Mouse (Mus musculus): ENCODE measurements around the gene Gusb. TPM values are rescaled to one million over a fixed set of nuclear protein-coding genes. Genes with fewer than 3 reads are reported as not detected.

Gene Gusb
- polyA plus RNA-seq, 1 experiment: 20.2 TPM

DNA sequence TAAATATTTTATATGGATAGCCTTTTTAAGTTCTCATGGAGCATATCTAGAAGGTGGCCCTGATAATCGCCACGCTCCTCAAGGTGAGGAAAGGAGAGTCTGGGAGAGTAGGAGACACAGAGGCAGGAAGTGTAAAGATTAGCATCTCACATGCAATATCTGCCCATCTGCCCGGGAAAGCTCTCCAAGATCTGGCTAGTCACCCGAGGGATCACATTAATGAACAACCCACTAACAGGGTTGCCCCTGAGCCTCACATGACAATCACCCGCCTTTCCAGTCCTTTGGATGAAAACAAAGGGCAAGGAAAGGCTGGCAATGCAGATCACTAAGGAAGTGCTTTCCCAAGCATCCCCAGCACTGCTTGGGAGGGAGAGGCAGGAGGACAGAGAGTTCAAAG lies 24.3 kb upstream of the Gusb start:
- Histone ChIP-seq H3K4me3 (ENCODE audit: insufficient read depth, low read length) (no peak overlapping the region), H3K4me1 (ENCODE audit: control insufficient read depth, insufficient read depth, low read length) (peaks cover 3% of the 10 kb centered on the region; the same call in 1 of the 2 replicates), H3K27ac (ENCODE audit: insufficient read depth, low read length) (no peak overlapping the region)
- no peak for TF ChIP-seq POLR2A (IDR thresholded peaks at IDR 0.05; ENCODE audit: extremely low read depth, insufficient read depth, low read length)
- no peak for TF ChIP-seq CTCF (IDR thresholded peaks at IDR 0.05; ENCODE audit: extremely low read depth, insufficient read depth, low read length)

DNA sequence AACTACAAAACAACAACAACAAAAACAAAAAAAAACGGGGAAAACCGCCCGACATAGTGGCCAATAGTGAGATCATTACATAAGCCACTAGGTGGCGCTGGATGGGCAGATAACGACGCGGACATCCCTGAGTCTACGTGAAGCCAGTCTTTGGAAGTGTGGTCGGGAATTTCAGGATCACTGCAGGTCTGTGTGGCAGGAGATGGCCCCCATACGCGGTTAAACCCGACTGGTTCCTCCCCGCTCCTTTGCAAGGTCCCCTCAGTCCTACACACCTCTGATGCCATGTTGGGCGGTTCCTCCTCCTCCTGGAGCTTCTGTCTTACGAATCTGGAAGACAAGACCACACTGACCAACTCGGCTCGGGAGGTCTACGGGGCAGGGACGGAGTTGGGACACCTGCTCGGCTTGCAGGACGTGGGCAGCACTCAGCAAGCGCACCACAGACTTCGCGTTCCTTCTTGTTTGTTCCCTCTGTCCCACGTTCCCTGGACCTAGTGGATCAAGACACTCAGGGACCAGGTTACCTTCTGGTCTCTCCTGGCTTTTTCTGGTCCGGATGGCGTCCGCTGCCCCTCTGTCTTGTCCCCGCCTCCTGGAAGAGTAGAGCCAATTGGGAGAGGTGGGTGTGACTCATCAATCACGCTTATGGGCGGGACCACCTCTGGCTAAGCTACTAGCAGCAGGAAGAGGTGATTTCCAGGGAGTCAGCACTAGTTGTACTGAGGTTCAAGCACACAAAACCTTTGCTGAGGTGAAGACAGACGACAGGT lies 21.1 kb upstream of the Gusb start:
- TF ChIP-seq CTCF (IDR thresholded peaks at IDR 0.05; ENCODE audit: extremely low read depth, insufficient read depth, low read length) (peak; percentile 81), POLR2A (IDR thresholded peaks at IDR 0.05; ENCODE audit: extremely low read depth, insufficient read depth, low read length) (no peak; the same call in 1 of the 2 replicates)
- H3K27ac ChIP-seq (ENCODE audit: insufficient read depth, low read length): no peak overlapping the region
- peak overlapping the region; percentile 69 for H3K4me3 ChIP-seq (ENCODE audit: insufficient read depth, low read length)
- H3K4me1 ChIP-seq (ENCODE audit: control insufficient read depth, insufficient read depth, low read length): peaks cover 1% of the 10 kb centered on the region; the same call in 1 of the 2 replicates

DNA sequence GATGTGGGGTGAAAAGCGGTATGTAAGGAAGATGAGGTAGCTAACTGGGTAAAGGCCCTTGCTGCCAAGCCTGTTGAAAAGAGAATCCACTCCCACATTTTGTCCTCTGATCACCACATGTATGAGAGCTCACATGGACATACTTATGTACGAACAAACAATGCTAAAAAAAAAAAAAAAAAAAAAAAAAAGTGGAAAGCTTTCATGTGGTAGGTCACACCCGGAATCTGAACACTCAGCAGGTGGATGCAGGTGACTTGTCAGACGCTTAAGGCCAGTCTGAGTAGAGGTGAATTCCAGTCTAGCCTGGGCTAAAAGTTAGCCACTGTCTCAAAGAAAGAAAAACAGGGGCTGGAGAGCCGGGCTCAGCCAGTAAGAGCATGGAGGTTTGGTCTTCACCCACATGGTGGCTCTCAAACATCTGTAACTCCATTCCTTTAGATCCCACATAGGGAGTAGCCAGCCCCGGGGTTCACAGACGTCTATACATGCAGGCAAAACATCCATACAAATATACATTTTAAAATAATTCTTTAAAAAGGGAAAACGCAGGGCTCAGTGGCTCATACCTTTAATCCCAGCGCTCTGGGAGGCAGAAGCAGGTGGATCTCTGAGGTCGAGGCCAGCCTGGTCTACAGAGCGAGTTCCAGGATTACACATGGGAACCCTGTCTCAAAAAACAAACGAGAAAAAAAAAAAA lies 20.4 kb upstream of the Gusb start:
- H3K27ac ChIP-seq (ENCODE audit: insufficient read depth, low read length): no peak overlapping the region
- H3K4me1 ChIP-seq (ENCODE audit: control insufficient read depth, insufficient read depth, low read length): no peaks in the 10 kb centered on the region
- no peak for TF ChIP-seq CTCF (IDR thresholded peaks at IDR 0.05; ENCODE audit: extremely low read depth, insufficient read depth, low read length)
- TF ChIP-seq POLR2A (IDR thresholded peaks at IDR 0.05; ENCODE audit: extremely low read depth, insufficient read depth, low read length): no peak
- H3K4me3 ChIP-seq (ENCODE audit: insufficient read depth, low read length): peak overlapping the region; percentile 69; the same call in 1 of the 2 replicates

DNA sequence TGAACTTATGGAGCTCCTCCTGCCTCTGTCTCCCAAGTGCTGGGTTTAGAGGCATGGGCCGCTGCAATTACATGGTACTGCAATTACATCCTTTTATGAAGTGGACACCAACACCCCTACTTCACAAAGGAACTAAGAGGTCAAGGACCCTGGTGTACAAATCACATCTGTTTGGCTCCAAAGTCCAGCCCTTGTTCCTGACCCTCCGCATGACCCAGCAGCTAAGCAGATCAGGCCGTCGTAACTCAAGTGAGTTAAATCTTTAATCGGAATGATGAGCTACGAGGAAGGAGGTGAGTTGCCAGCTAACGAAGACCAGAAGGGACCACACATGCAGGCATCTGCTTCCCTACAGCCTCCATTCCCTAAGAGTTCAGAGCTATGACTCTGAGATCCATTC lies 19.5 kb upstream of the Gusb start:
- no peak overlapping the region for H3K27ac ChIP-seq (ENCODE audit: insufficient read depth, low read length)
- TF ChIP-seq CTCF (IDR thresholded peaks at IDR 0.05; ENCODE audit: extremely low read depth, insufficient read depth, low read length): no peak
- TF ChIP-seq POLR2A (IDR thresholded peaks at IDR 0.05; ENCODE audit: extremely low read depth, insufficient read depth, low read length): no peak
- no peak overlapping the region for H3K4me3 ChIP-seq (ENCODE audit: insufficient read depth, low read length)
- no peaks in the 10 kb centered on the region for H3K4me1 ChIP-seq (ENCODE audit: control insufficient read depth, insufficient read depth, low read length)

DNA sequence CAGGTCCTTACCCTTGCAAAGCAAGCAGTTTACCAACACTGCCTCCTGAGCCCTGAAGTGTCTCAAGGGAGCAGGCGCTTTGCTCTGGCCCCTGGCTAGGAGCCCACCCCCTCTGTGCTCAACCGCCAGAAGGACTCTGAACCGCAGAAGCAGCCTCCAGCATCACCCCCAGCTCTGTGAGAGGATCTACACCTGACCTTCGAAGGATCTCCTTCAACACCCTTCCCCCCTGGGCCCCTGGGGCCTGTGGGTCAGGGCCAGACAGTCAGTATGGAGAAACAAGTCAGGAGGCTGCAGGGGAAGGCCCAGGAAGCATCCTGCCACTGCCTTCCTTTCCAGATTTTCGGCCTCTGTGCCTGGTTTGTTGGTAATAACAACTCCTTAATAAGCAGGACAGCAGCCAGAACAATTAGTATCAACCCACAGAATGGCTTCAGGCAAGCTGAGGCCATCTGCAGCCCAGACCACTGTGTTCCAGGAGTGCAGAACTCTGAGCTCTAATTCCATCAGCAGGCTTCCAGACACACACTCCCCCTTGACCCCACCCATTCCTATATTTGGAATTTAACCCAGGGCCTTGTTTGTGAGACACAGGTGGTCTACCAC lies 18.6 kb upstream of the Gusb start:
- no peak overlapping the region for H3K4me3 ChIP-seq (ENCODE audit: insufficient read depth, low read length)
- no peaks in the 10 kb centered on the region for H3K4me1 ChIP-seq (ENCODE audit: control insufficient read depth, insufficient read depth, low read length)
- no peak overlapping the region for H3K27ac ChIP-seq (ENCODE audit: insufficient read depth, low read length)
- TF ChIP-seq CTCF (IDR thresholded peaks at IDR 0.05; ENCODE audit: extremely low read depth, insufficient read depth, low read length) (no peak), POLR2A (IDR thresholded peaks at IDR 0.05; ENCODE audit: extremely low read depth, insufficient read depth, low read length) (no peak)

DNA sequence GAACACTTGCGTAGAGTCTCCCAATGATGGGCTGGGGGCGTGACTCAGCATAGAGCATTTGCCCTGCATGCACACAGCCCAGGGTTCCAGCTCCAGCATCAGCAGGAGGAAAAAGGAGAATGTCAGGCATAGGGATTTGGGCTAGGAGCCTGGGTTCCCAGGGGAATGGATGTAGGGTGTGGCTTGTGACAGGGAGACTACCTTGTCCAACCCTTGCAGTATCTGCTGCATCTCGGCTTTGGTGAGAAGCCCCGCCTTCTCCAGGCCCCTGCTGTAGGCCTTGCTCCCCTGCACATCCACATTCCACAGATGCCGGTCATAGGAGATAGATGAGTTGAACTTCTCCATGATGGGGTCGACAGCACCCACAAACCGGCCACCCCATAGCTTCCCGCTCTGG lies 16.6 kb upstream of the Gusb start:
- H3K4me3 ChIP-seq (ENCODE audit: insufficient read depth, low read length): no peak overlapping the region
- H3K27ac ChIP-seq (ENCODE audit: insufficient read depth, low read length): no peak overlapping the region
- TF ChIP-seq CTCF (IDR thresholded peaks at IDR 0.05; ENCODE audit: extremely low read depth, insufficient read depth, low read length): no peak
- no peaks in the 10 kb centered on the region for H3K4me1 ChIP-seq (ENCODE audit: control insufficient read depth, insufficient read depth, low read length)

DNA sequence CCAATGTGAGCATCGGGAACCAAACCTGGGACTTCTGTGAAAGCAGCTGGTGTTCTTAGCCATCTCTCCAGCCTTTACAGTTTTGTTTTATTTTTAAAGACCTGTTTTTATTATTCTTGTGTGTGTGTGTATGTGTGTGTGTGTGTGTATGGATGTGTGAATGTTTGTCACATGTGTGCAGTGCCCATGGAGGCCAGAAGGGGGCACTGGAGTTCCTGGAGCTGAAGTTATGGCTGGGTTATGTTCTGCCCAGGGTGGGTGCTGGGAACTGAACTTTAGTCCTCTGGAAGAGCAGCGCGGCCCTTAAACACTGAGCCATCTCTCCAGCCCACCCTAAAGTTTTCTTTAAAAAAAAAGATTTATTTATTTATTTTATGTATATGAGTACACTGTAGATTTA lies 12.3 kb upstream of the Gusb start:
- TF ChIP-seq POLR2A (IDR thresholded peaks at IDR 0.05; ENCODE audit: extremely low read depth, insufficient read depth, low read length) (no peak), CTCF (IDR thresholded peaks at IDR 0.05; ENCODE audit: extremely low read depth, insufficient read depth, low read length) (no peak)
- no peaks in the 10 kb centered on the region for H3K4me1 ChIP-seq (ENCODE audit: control insufficient read depth, insufficient read depth, low read length)
- no peak overlapping the region for H3K4me3 ChIP-seq (ENCODE audit: insufficient read depth, low read length)
- H3K27ac ChIP-seq (ENCODE audit: insufficient read depth, low read length): no peak overlapping the region

DNA sequence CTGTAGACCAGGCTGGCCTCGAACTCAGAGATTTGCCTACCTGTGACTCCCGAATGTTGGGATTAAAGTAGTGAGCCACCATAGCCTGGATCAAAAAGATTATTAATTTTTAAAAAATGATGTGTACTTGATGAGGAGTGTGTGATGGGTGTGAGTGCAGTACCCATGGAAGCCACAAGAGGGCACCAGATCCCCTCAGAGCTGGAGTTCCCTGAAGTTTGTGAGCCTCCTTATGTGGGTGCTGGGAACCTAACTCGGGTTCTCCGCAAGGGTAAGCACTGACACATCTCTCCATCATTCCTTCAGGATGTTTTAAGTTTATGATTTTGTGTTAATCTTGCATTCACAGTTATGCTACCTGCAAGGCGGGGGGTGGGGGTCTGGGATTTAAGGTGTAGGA lies 8.1 kb upstream of the Gusb start:
- no peak overlapping the region for H3K4me3 ChIP-seq (ENCODE audit: insufficient read depth, low read length)
- no peaks in the 10 kb centered on the region for H3K4me1 ChIP-seq (ENCODE audit: control insufficient read depth, insufficient read depth, low read length)
- TF ChIP-seq POLR2A (IDR thresholded peaks at IDR 0.05; ENCODE audit: extremely low read depth, insufficient read depth, low read length) (no peak), CTCF (IDR thresholded peaks at IDR 0.05; ENCODE audit: extremely low read depth, insufficient read depth, low read length) (peak; percentile 14; the same call in 1 of the 2 replicates)
- H3K27ac ChIP-seq (ENCODE audit: insufficient read depth, low read length): no peak overlapping the region

DNA sequence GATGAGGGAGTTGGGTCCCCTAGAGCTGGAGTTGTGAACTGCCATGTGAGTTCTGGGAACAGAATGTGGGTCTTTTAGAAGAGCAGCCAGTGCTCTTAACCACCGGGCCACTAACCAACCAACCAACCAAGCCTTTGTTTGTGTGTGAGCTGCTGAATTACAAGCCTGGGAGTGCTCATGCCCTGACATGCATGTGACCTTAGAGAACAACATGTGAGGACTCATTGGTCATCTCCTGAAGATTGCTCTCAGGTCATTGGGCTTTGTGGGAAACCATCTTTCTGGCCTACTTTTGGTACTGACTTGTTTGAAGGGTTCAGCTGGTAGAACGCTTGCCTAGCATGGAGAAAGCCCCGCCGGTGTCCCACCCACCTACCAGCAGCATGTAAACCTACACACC lies 6.9 kb upstream of the Gusb start:
- no peak for TF ChIP-seq POLR2A (IDR thresholded peaks at IDR 0.05; ENCODE audit: extremely low read depth, insufficient read depth, low read length)
- TF ChIP-seq CTCF (IDR thresholded peaks at IDR 0.05; ENCODE audit: extremely low read depth, insufficient read depth, low read length): no peak
- Histone ChIP-seq H3K27ac (ENCODE audit: insufficient read depth, low read length) (no peak overlapping the region), H3K4me3 (ENCODE audit: insufficient read depth, low read length) (no peak overlapping the region), H3K4me1 (ENCODE audit: control insufficient read depth, insufficient read depth, low read length) (no peaks in the 10 kb centered on the region)
